Comparison of ENCODE assay signal across 11 mouse cellular contexts in genomic region chr1:72826931-72827330, GRCm38 (mm10). TPM values are rescaled to one million over a fixed set of nuclear protein-coding genes. Genes with fewer than 3 reads are reported as not detected.
DNase-seq lines count a peak whose midpoint lies in the region; ATAC-seq and TF ChIP-seq lines count a peak whose summit lies in the region.
"Had no signal": no experiment of that assay in that cellular context is flagged by ENCODE, and none has a peak within 500 bp of the region (broad histone marks: within the 10 kb centered on the region; RNA-seq: fewer than 3 reads in every experiment).

No protein-coding gene starts in this region.

- H3K4me3 ChIP-seq in ES-E14 (ENCODE audit: insufficient read depth in 1 of 2, low read depth in 1 of 2, low read length in 2 of 2, poor library complexity in 1 of 2, severe bottlenecking in 1 of 2) = peak overlapping the region; percentile 83 to 98
- peak overlapping the region; percentile 83 for H3K4me3 ChIP-seq in hindbrain, embryonic 10.5 days
- peak overlapping the region; percentile 88 for H3K4me3 ChIP-seq in midbrain, embryonic 12.5 days

- peak overlapping the region; percentile 46; the same call in 1 of the 2 replicates for H3K9ac ChIP-seq in ES-E14 (ENCODE audit: insufficient read depth, low read depth, low read length, poor library complexity, severe bottlenecking)
- peak overlapping the region; percentile 94 for H3K9ac ChIP-seq in midbrain, embryonic 12.5 days (replicated peaks)

- 0 out of 2 replicates have a peak, but pooled peaks have one; percentile 10 for ATAC-seq in midbrain, embryonic 12.5 days (ENCODE audit: low FRiP score, low read depth)

- DNase-seq in embryo, embryonic 10.5 days (ENCODE audit: low spot score) = peak; percentile 38
- no peak for DNase-seq in embryo, embryonic 10 days (ENCODE audit: low spot score)
- DNase-seq in ES-E14 (ENCODE audit: low read depth, low spot score) (no peak), MN1 (ENCODE audit: low spot score) (no peak)
- DNase-seq in hindbrain, embryonic 10.5 days (ENCODE audit: low spot score) = no peak
- DNase-seq in cerebellum, postnatal 14 days = no peak
- no peak for DNase-seq in thymus, postnatal 25 days
- DNase-seq: heart, postnatal 36 days had no signal

- H3K27me3 ChIP-seq in hindbrain, embryonic 10.5 days (ENCODE audit: insufficient read depth, poor library complexity, severe bottlenecking) = peaks cover 10% of the 10 kb centered on the region
- H3K27me3 ChIP-seq in midbrain, embryonic 12.5 days = peaks cover 9% of the 10 kb centered on the region; the same call in 1 of the 2 replicates

- H3K4me2 ChIP-seq in midbrain, embryonic 12.5 days (replicated peaks) = peak overlapping the region; percentile 91

- in situ Hi-C loops in ES-E14 (cut with MboI; ENCODE audit: low sequenced_read_pairs in 2 of 2, unreplicated experiment in 2 of 2) = no loop called here

- peaks cover 3 to 18% of the 10 kb centered on the region in 2 experiments for H3K4me1 ChIP-seq in ES-E14 (ENCODE audit: control insufficient read depth in 2 of 2, insufficient read depth in 2 of 2, low read length in 2 of 2, poor library complexity in 1 of 2)
- H3K4me1 ChIP-seq in hindbrain, embryonic 10.5 days (replicated peaks) = peaks cover 60% of the 10 kb centered on the region
- H3K4me1 ChIP-seq in midbrain, embryonic 12.5 days = peaks cover 40% of the 10 kb centered on the region

- peak overlapping the region; percentile 75 for H3K27ac ChIP-seq in ES-E14 (ENCODE audit: insufficient read depth, low read depth, low read length, poor library complexity, severe bottlenecking)
- H3K27ac ChIP-seq in hindbrain, embryonic 10.5 days = peak overlapping the region; percentile 94
- peak overlapping the region; percentile 94 for H3K27ac ChIP-seq in midbrain, embryonic 12.5 days (replicated peaks)

- H3K9me3 ChIP-seq in ES-E14 (ENCODE audit: control insufficient read depth, insufficient read depth, low read depth, low read length) = no peaks in the 10 kb centered on the region
- 0 out of 2 replicates have a peak, but pooled peaks cover 4% of the 10 kb centered on the region for H3K9me3 ChIP-seq in hindbrain, embryonic 10.5 days
- no peaks in the 10 kb centered on the region for H3K9me3 ChIP-seq in midbrain, embryonic 12.5 days

- peaks cover 30% of the 10 kb centered on the region for H3K36me3 ChIP-seq in ES-E14 (ENCODE audit: control insufficient read depth, insufficient read depth, low read length, poor library complexity, severe bottlenecking)
- H3K36me3 ChIP-seq in hindbrain, embryonic 10.5 days = peaks cover 42% of the 10 kb centered on the region
- H3K36me3 ChIP-seq in midbrain, embryonic 12.5 days = peaks cover 27% of the 10 kb centered on the region

- WGBS in hindbrain, embryonic 10.5 days = 1% methylated on average over 7 of the region's 7 CpGs
- 1% methylated on average over 7 of the region's 7 CpGs for WGBS in midbrain, embryonic 12.5 days

TF ChIP-seq in ES-E14, 5 proteins besides CTCF, POLR2A, EP300 and RAD21:
- no peak for TF ChIP-seq HCFC1 (IDR thresholded peaks at IDR 0.05; ENCODE audit: borderline replicate concordance, insufficient read depth, low read length)
- TF ChIP-seq ZC3H11A (IDR thresholded peaks at IDR 0.05; ENCODE audit: borderline replicate concordance, low read depth, low read length) = no peak
- no peak for TF ChIP-seq ZNF384 (IDR thresholded peaks at IDR 0.05; ENCODE audit: low read depth, low read length)
- TF ChIP-seq MAFK (IDR thresholded peaks at IDR 0.05; ENCODE audit: insufficient read depth, low read depth, low read length) = no peak
- no peak for TF ChIP-seq CHD2 (IDR thresholded peaks at IDR 0.05; ENCODE audit: low read depth, low read length)
TF ChIP-seq in ES-E14: peak in this region for 0.

RNA-seq across cellular contexts. Expression of gene Igfbp2, which starts 2.6 kb away (rescaled TPM):
- 1,066 and 2,076 TPM in 2 replicates for total RNA-seq in ES-E14 (2012; rRNA removed)
- 493 and 750 TPM in 2 replicates for polyA plus RNA-seq in hindbrain, embryonic 10.5 days (2016; fragmentation: Nextera tagmentation; extraction: Ambion mirVana)
- 548 and 637 TPM in 2 replicates for polyA plus RNA-seq in midbrain, embryonic 12.5 days (2016; fragmentation: Nextera tagmentation; extraction: Ambion mirVana)
- total RNA-seq: common myeloid progenitor, adult 5-6 weeks; neutrophil, adult 5-6 weeks had no signal

RNA-seq across cellular contexts. Expression of gene Igfbp5, which starts 47.8 kb away (rescaled TPM):
- 1.3 and 2.1 TPM in 2 replicates for total RNA-seq in ES-E14 (2012; rRNA removed)
- 35.4 and 40.7 TPM in 2 replicates for polyA plus RNA-seq in hindbrain, embryonic 10.5 days (2016; fragmentation: Nextera tagmentation; extraction: Ambion mirVana)
- polyA plus RNA-seq in midbrain, embryonic 12.5 days (2016; fragmentation: Nextera tagmentation; extraction: Ambion mirVana) = 31.1 and 41.2 TPM in 2 replicates
